In the genomic region with DNA sequence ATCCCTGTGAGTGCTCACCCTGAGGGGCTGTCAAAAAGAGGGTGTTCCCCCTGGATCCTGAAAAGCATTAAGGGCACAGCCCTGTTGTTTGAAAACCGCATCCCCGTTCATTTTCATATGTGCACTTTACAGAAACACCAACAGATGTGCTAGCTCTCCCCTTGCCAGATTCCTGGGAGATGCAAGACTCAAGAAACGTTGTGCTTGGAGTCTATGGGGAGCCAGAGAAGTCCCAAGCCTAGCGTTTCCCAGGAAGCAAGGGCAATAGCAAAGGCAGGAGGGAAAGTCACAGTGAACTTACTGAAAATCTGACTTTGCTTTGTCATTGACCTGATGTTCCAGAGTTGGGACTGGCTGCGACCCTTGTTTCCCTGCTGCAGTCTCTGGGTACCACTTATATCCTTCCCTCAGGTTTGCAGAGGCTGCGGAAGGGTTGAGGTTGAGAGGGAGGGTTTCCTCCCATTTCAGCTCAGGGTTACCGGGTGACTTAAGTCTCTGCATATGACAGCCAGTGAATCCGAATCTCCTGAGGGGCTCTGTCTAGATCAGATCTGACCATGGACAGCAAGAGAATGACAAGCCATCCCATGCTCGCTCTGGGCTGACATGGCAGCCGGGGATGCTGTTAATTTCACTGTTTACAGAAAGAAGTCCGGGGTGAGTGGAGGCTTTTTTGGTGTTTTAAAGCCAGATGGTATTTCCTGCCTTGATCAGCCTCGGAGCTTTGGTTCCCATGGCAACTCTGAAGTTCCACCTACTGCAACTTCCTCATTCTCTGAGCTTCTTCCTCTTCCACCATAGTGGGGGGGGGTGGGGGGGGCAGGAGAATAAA, we compare ENCODE assay signal across 8 mouse cellular contexts. TPM values are rescaled to one million over a fixed set of nuclear protein-coding genes. Genes with fewer than 3 reads are reported as not detected.
DNase-seq lines count a peak whose midpoint lies in the region.

No protein-coding gene starts in this region.

- intact Hi-C loops in heart, postnatal 10 days (cut with DNase I): no loop called here
- intact Hi-C loops in left cerebral cortex, postnatal 14 days (cut with DNase I): no loop called here

- DNase-seq in heart, adult 11 months: peak; percentile 96
- no peak for DNase-seq in heart, postnatal 4 days
- peak; percentile 56 for DNase-seq in c-Kit-positive CD71-negative TER-119-negative erythroid progenitor cells, embryonic 14.5 days (ENCODE audit: low read depth)
- DNase-seq in heart, postnatal 10 days: peak; percentile 52 to 58
- peak; percentile 73 to 87 for DNase-seq in left cerebral cortex, postnatal 14 days (ENCODE audit: low spot score in 2 of 2)
- peak; percentile 36 to 59 for DNase-seq in monocyte, adult 2 months (ENCODE audit: low read depth in 1 of 2, low spot score in 2 of 2)
- peak; percentile 70 for DNase-seq in thymus, postnatal 4 days
- DNase-seq in testis, postnatal 10 days (ENCODE audit: low spot score): no peak

RNA-seq across cellular contexts. Expression of a gene that starts 18.9 kb away (rescaled TPM):
- under 1 TPM in 1 of 2 experiments, not detected in 1; 0.19 TPM for total RNA-seq in heart, postnatal 4 days (2021)
- under 1 TPM; 0.05 to 0.31 TPM for total RNA-seq in heart, postnatal 10 days (2021)
- total RNA-seq in left cerebral cortex, postnatal 14 days (2021): 100 to 1,000 TPM; 292 to 302 TPM

RNA-seq across cellular contexts. Expression of a gene that starts 46.6 kb away (rescaled TPM):
- total RNA-seq in heart, postnatal 4 days (2021): 1 to 10 TPM; 5.1 to 5.5 TPM
- 1 to 10 TPM; 5.0 to 6.5 TPM for total RNA-seq in heart, postnatal 10 days (2021)
- total RNA-seq in left cerebral cortex, postnatal 14 days (2021): 10 to 100 TPM; 18.4 to 22.6 TPM

Comparison
In these comparisons a context has a peak if more than half of its experiments do, and no peak if none do; other contexts are left out.
1. DNase-seq: peak in heart, adult 11 months (single experiment), c-Kit-positive CD71-negative TER-119-negative erythroid progenitor cells, embryonic 14.5 days (single experiment), heart, postnatal 10 days (2 of 2), left cerebral cortex, postnatal 14 days (2 of 2), monocyte, adult 2 months (2 of 2) and thymus, postnatal 4 days (single experiment); none in heart, postnatal 4 days (single experiment) and testis, postnatal 10 days (single experiment).
2. RNA of a gene that starts 18.9 kb away (total RNA-seq): 292 to 302 TPM in left cerebral cortex, postnatal 14 days; 0.05 to 0.31 TPM in heart, postnatal 10 days and 0.19 TPM in heart, postnatal 4 days; every median in the first group is over 100 times any median in the second.